Mouse (Mus musculus): Measurements from ENCODE around the gene Lysmd1. TPM values are rescaled to one million over a fixed set of nuclear protein-coding genes. Genes with fewer than 3 reads are reported as not detected.

The Lysmd1 gene
- polyA plus RNA-seq, 1 experiment from 2014 or later, result 14.0 TPM

DNA sequence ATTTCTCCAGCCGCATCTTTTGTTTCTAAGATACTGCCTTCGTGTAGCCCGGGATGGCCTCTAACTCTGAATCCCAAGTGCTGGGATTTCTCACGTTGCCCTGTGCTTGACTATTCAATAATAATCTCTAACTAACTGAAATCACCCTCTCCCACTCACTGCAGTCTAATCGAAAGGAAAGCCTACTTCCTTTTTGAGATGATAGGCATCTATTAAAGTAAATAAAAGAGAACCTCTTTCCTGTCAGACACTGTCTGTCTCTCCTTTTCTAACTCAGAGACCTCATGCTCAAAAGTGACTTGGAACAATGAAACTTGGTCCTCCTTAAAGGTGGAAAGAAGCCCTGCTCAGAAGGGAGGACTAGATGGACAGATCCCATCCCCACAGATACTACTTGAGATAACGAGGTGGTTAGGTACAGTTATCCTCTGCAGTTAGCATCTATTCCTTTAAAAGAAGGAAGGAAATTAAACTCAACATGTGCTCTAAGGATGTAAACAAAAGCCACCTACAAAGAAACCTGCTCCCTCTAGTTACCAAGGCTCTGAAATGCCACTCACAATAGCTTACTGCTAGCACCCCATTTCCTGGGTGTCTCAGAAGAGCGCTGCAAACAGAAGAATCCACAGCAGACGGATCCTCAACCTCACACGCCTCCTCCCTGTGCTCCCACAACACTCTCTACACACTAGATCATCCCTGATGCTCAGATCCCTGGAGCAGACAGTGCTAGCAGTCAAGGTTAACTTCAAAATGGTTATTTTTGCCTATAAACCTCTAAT is 51.1 kb downstream of the Lysmd1 start:
- Histone ChIP-seq H3K4me1 (no peaks in the 10 kb centered on the region), H3K4me3 (no peak overlapping the region), H3K36me3 (replicated peaks) (peaks cover 78% of the 10 kb centered on the region), H3K9me3 (no peaks in the 10 kb centered on the region), H3K27me3 (replicated peaks; ENCODE audit: low read depth, poor library complexity, severe bottlenecking) (no peaks in the 10 kb centered on the region), H3K27ac (replicated peaks) (no peak overlapping the region)
- DNase-seq (ENCODE audit: low spot score), result no peak
- whole genome bisulfite sequencing, result 92% methylated on average over 9 of the region's 9 CpGs

DNA sequence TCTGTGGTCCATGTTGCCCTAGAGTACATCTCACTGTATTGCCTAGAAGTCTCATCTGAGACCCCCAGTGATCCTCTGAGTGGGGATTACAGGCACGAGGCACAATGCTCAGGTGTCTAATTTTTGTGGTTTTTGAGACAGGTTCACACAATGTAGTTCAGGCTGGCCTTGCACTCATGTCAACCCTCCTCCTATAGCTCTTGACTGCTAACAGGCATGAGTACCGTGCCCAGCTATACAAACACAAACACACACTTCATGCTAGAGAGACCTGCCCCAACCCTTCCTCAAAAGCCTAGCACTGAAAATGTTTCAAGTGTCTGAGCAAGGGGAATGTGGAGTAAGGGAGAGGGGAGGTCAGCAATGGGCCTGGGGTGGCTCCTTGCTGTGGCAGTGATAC is 52.2 kb downstream of the Lysmd1 start:
- H3K9me3 ChIP-seq, result no peaks in the 10 kb centered on the region
- DNase-seq (ENCODE audit: low spot score), result no peak
- H3K4me3 ChIP-seq, result no peak overlapping the region
- no peaks in the 10 kb centered on the region for H3K4me1 ChIP-seq
- H3K27ac ChIP-seq (replicated peaks), result no peak overlapping the region
- peaks cover 88% of the 10 kb centered on the region for H3K36me3 ChIP-seq (replicated peaks)
- H3K27me3 ChIP-seq (replicated peaks; ENCODE audit: low read depth, poor library complexity, severe bottlenecking), result no peaks in the 10 kb centered on the region
- WGBS, result 94% methylated on average over 2 of the region's 2 CpGs

DNA sequence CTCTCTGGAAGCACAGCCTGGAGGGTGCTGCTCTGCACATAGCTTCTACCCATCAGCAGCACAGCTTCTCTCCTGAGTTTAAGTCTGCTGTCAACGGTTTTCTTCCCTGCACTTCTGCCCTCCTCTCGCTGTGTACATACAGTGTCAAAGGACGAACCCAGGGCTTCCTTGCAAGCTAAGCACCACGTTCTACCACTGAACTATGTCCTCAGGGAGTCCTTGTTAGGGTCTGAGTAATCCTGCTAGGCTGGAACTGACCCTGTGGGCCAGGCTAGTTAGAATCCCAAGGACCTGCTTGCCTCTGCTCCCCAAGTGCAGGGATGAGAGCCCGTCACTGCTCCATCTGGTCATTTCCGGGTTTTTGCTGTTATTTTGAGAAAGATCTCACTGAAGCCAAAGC is 53.0 kb downstream of the Lysmd1 start:
- H3K27ac ChIP-seq (replicated peaks), result no peak overlapping the region
- H3K27me3 ChIP-seq (replicated peaks; ENCODE audit: low read depth, poor library complexity, severe bottlenecking), result no peaks in the 10 kb centered on the region

More for the DNA sequence above, 53.0 kb downstream of the Lysmd1 start:
- Histone ChIP-seq H3K4me3 (no peak overlapping the region), H3K9me3 (no peaks in the 10 kb centered on the region), H3K36me3 (replicated peaks) (peaks cover 92% of the 10 kb centered on the region), H3K4me1 (no peaks in the 10 kb centered on the region)
- 89% methylated on average over 6 of the region's 6 CpGs for WGBS
- DNase-seq (ENCODE audit: low spot score), result no peak

Small RNAs within 50 kb of the gene (microRNA-seq; reads per million reads assigned to microRNA genes)
- gene Mir8099-1, result not detected

Other genes with a start within 250 kb of the Lysmd1 start
- 336 and 337 TPM in 2 replicates for gene Psmb4, start 247.1 kb upstream of the Lysmd1 start, polyA plus RNA-seq (2016; fragmentation: Nextera tagmentation; extraction: Ambion mirVana)
- gene Selenbp1, start 201.0 kb upstream of the Lysmd1 start, polyA plus RNA-seq (2016; fragmentation: Nextera tagmentation; extraction: Ambion mirVana), result 6.4 and 7.7 TPM in 2 replicates
- gene Rfx5, start 180.0 kb upstream of the Lysmd1 start, polyA plus RNA-seq (2016; fragmentation: Nextera tagmentation; extraction: Ambion mirVana), result 6.9 and 7.0 TPM in 2 replicates
- 23.8 and 24.4 TPM in 2 replicates for gene Pi4kb, start 159.4 kb upstream of the Lysmd1 start, polyA plus RNA-seq (2016; fragmentation: Nextera tagmentation; extraction: Ambion mirVana)
- gene Zfp687, start 118.6 kb upstream of the Lysmd1 start, polyA plus RNA-seq (2016; fragmentation: Nextera tagmentation; extraction: Ambion mirVana), result 34.9 and 36.9 TPM in 2 replicates
- gene Psmd4, start 91.5 kb upstream of the Lysmd1 start, polyA plus RNA-seq (2016; fragmentation: Nextera tagmentation; extraction: Ambion mirVana), result 349 and 357 TPM in 2 replicates
- 18.0 and 21.3 TPM in 2 replicates for gene Pip5k1a, start 27.2 kb upstream of the Lysmd1 start, polyA plus RNA-seq (2016; fragmentation: Nextera tagmentation; extraction: Ambion mirVana)
- 288 and 295 TPM in 2 replicates for gene Vps72, start 23.1 kb upstream of the Lysmd1 start, polyA plus RNA-seq (2016; fragmentation: Nextera tagmentation; extraction: Ambion mirVana)
- gene Tmod4, start 9.6 kb upstream of the Lysmd1 start, polyA plus RNA-seq (2016; fragmentation: Nextera tagmentation; extraction: Ambion mirVana), result 1.4 and 1.5 TPM in 2 replicates
- gene Scnm1, start 77 bp upstream of the Lysmd1 start, polyA plus RNA-seq (2016; fragmentation: Nextera tagmentation; extraction: Ambion mirVana), result 81.0 and 84.4 TPM in 2 replicates
- gene Tnfaip8l2, start 8.3 kb downstream of the Lysmd1 start, polyA plus RNA-seq (2016; fragmentation: Nextera tagmentation; extraction: Ambion mirVana), result 0.98 and 2.8 TPM in 2 replicates
- 6.8 and 9.2 TPM in 2 replicates for gene Sema6c, start 26.4 kb downstream of the Lysmd1 start, polyA plus RNA-seq (2016; fragmentation: Nextera tagmentation; extraction: Ambion mirVana)
- gene Gabpb2, start 83.8 kb downstream of the Lysmd1 start, polyA plus RNA-seq (2016; fragmentation: Nextera tagmentation; extraction: Ambion mirVana), result 12.0 and 12.5 TPM in 2 replicates
- 91.1 and 91.2 TPM in 2 replicates for gene Cdc42se1, start 94.6 kb downstream of the Lysmd1 start, polyA plus RNA-seq (2016; fragmentation: Nextera tagmentation; extraction: Ambion mirVana)
- 29.9 and 35.2 TPM in 2 replicates for gene Mllt11, start 98.1 kb downstream of the Lysmd1 start, polyA plus RNA-seq (2016; fragmentation: Nextera tagmentation; extraction: Ambion mirVana)
- gene Gm128, start 107.5 kb downstream of the Lysmd1 start, polyA plus RNA-seq (2016; fragmentation: Nextera tagmentation; extraction: Ambion mirVana), result 0.38 and 0.45 TPM in 2 replicates
- gene Bnipl, start 117.1 kb downstream of the Lysmd1 start, polyA plus RNA-seq (2016; fragmentation: Nextera tagmentation; extraction: Ambion mirVana), result 0.99 and 2.0 TPM in 2 replicates
- 36.3 and 37.1 TPM in 2 replicates for gene Mindy1, start 147.3 kb downstream of the Lysmd1 start, polyA plus RNA-seq (2016; fragmentation: Nextera tagmentation; extraction: Ambion mirVana)
- gene Prune1, start 148.0 kb downstream of the Lysmd1 start, polyA plus RNA-seq (2016; fragmentation: Nextera tagmentation; extraction: Ambion mirVana), result 27.3 and 29.1 TPM in 2 replicates
- 1.3 and 1.4 TPM in 2 replicates for gene Anxa9, start 173.1 kb downstream of the Lysmd1 start, polyA plus RNA-seq (2016; fragmentation: Nextera tagmentation; extraction: Ambion mirVana)
- gene Cers2, start 180.7 kb downstream of the Lysmd1 start, polyA plus RNA-seq (2016; fragmentation: Nextera tagmentation; extraction: Ambion mirVana), result 125 TPM in 2 replicates
- gene Setdb1, start 223.1 kb downstream of the Lysmd1 start, polyA plus RNA-seq (2016; fragmentation: Nextera tagmentation; extraction: Ambion mirVana), result 60.9 and 61.1 TPM in 2 replicates

All from embryonic facial prominence, embryonic 10.5 days (tissue).